Mouse (Mus musculus) ES-Bruce4 (cell line): ENCODE measurements at regions not wholly inside any gene's neighbourhood (a gene's known extent, or its start where the extent isn't known, plus 50 kb on each side); places are given as distances from the start of the nearest gene placed in this dataset.

Experiments used
- H3K27ac ChIP-seq: 2 replicates; pipeline ENCODE4 v1.5.1; 2012; ENCODE audit warnings: low read length, inconsistent platforms; ENCODE audit not compliant: insufficient read depth
- H3K27me3 ChIP-seq: 2 replicates; pipeline ENCODE4 v1.6.1; 2012; ENCODE audit warnings: mild to moderate bottlenecking, low read length, inconsistent platforms; ENCODE audit not compliant: control insufficient read depth, poor library complexity, insufficient read depth, severe bottlenecking
- H3K36me3 ChIP-seq: 2 replicates; pipeline ENCODE4 v1.6.1; 2012; ENCODE audit warnings: inconsistent platforms, mild to moderate bottlenecking, low read length, moderate library complexity; ENCODE audit not compliant: control insufficient read depth, poor library complexity, insufficient read depth, severe bottlenecking
- H3K4me1 ChIP-seq: one replicate; pipeline ENCODE4 v1.8.1; 2011; ENCODE audit warnings: low read length; ENCODE audit not compliant: control insufficient read depth, insufficient read depth
- H3K4me3 ChIP-seq: 2 replicates; pipeline ENCODE4 v1.5.1; 2011; ENCODE audit warnings: low read depth, mild to moderate bottlenecking, low read length
- H3K9ac ChIP-seq: 2 replicates; pipeline ENCODE4 v1.6.1; 2012; ENCODE audit warnings: low read depth, mild to moderate bottlenecking, inconsistent platforms; ENCODE audit not compliant: poor library complexity, severe bottlenecking
- H3K9me3 ChIP-seq: replicated peaks from 2 replicates; pipeline ENCODE4 v1.6.1; 2012; ENCODE audit warnings: mild to moderate bottlenecking, low read length, inconsistent platforms; ENCODE audit not compliant: control insufficient read depth, poor library complexity, insufficient read depth, severe bottlenecking
- CTCF ChIP-seq: IDR thresholded peaks from one replicate; pipeline ENCODE4 v1.8.1; 2011; ENCODE audit warnings: low read depth, low read length
- EP300 ChIP-seq: IDR thresholded peaks from 2 replicates; pipeline ENCODE4 v1.6.1; 2011; ENCODE audit warnings: low read depth, low read length; ENCODE audit not compliant: insufficient read depth
- POLR2A ChIP-seq: IDR thresholded peaks from one replicate; pipeline ENCODE4 v1.8.1; 2011; ENCODE audit warnings: low read length; ENCODE audit not compliant: insufficient read depth

GRCm38 (mm10) chr5:116895036-116895783 lies 220.7 kb downstream of the Suds3 start:
- TF ChIP-seq POLR2A (no peak), EP300 (no peak), CTCF (no peak)
- Histone ChIP-seq H3K4me1 (no peaks in the 10 kb centered on the region), H3K4me3 (no peak overlapping the region), H3K27me3 (no peaks in the 10 kb centered on the region), H3K9me3 (no peaks in the 10 kb centered on the region), H3K36me3 (no peaks in the 10 kb centered on the region), H3K27ac (no peak overlapping the region), H3K9ac (no peak overlapping the region)

GRCm38 (mm10) chr5:116894575-116894974 lies 221.3 kb downstream of the Suds3 start:
- no peaks in the 10 kb centered on the region for H3K36me3 ChIP-seq
- no peaks in the 10 kb centered on the region for H3K27me3 ChIP-seq
- no peak overlapping the region for H3K4me3 ChIP-seq
- H3K9me3 ChIP-seq: no peaks in the 10 kb centered on the region
- H3K9ac ChIP-seq: no peak overlapping the region
- no peak overlapping the region for H3K27ac ChIP-seq
- peak; percentile 2 for TF ChIP-seq CTCF
- no peak for TF ChIP-seq EP300
- H3K4me1 ChIP-seq: no peaks in the 10 kb centered on the region

GRCm38 (mm10) chr5:116892877-116893276 lies 223.0 kb downstream of the Suds3 start:
- Histone ChIP-seq H3K4me3 (no peak overlapping the region), H3K9ac (no peak overlapping the region), H3K9me3 (no peaks in the 10 kb centered on the region), H3K36me3 (no peaks in the 10 kb centered on the region), H3K27me3 (no peaks in the 10 kb centered on the region), H3K4me1 (no peaks in the 10 kb centered on the region), H3K27ac (no peak overlapping the region)
- TF ChIP-seq EP300: no peak
- no peak for TF ChIP-seq POLR2A
- TF ChIP-seq CTCF: no peak

GRCm38 (mm10) chr5:116889224-116889623 lies 226.7 kb downstream of the Suds3 start:
- no peak overlapping the region for H3K27ac ChIP-seq
- no peak for TF ChIP-seq POLR2A
- no peak for TF ChIP-seq CTCF
- H3K9ac ChIP-seq: no peak overlapping the region
- no peaks in the 10 kb centered on the region for H3K4me1 ChIP-seq
- no peaks in the 10 kb centered on the region for H3K27me3 ChIP-seq
- no peaks in the 10 kb centered on the region for H3K9me3 ChIP-seq
- H3K4me3 ChIP-seq: no peak overlapping the region
- no peaks in the 10 kb centered on the region for H3K36me3 ChIP-seq

GRCm38 (mm10) chr5:116886181-116887136 lies 229.5 kb downstream of the Suds3 start:
- Histone ChIP-seq H3K27me3 (no peaks in the 10 kb centered on the region), H3K4me3 (no peak overlapping the region), H3K4me1 (no peaks in the 10 kb centered on the region), H3K9me3 (no peaks in the 10 kb centered on the region), H3K36me3 (no peaks in the 10 kb centered on the region), H3K27ac (no peak overlapping the region), H3K9ac (no peak overlapping the region)
- TF ChIP-seq EP300: no peak
- TF ChIP-seq POLR2A: no peak
- no peak for TF ChIP-seq CTCF

- no peaks in the 10 kb centered on the region for H3K4me1 ChIP-seq
- H3K27me3 ChIP-seq: no peaks in the 10 kb centered on the region
- H3K9me3 ChIP-seq: no peaks in the 10 kb centered on the region
- no peak overlapping the region for H3K4me3 ChIP-seq
- no peak overlapping the region for H3K9ac ChIP-seq
- H3K27ac ChIP-seq: no peak overlapping the region
- TF ChIP-seq CTCF: no peak
- no peak for TF ChIP-seq POLR2A
- no peak for TF ChIP-seq EP300
- no peaks in the 10 kb centered on the region for H3K36me3 ChIP-seq
Measured at GRCm38 (mm10) chr5:116879761-116880160, 236.2 kb downstream of the Suds3 start.
